Mouse (Mus musculus) cerebellum, adult (tissue): ENCODE measurements at regions not wholly inside any gene's neighbourhood (a gene's known extent, or its start where the extent isn't known, plus 50 kb on each side); places are given as distances from the start of the nearest gene placed in this dataset.
A peak's percentile ranks its signal among the peaks of the same experiment; 100 is the strongest.

Experiments
- ATAC-seq: cut with Nextera tagmentation; 2 replicates; pipeline ENCODE4 v1.9.2; 2017; ENCODE audit warnings: mild to moderate bottlenecking, moderate library complexity, mixed read lengths; ENCODE audit not compliant: insufficient number of reproducible peaks, low FRiP score, low TSS enrichment

DNA sequence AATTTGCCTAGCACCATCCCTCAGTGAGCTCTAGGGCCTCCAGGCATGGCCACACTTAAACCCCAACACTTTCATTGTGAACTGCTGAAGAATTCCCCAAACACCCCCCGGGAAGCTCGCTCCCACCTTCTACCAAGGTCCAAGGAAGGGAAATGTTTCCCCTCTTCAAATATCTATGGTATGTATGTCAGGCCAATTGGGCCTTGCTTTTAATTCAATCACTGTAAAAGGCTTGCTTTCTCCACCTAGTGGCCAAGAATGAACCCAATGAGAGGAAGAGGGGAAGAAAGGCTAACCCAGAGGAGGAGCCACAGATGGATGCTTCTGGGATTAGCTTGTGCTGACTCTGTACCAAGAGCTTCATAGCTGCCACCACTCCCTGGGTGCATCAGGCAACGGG, 336.3 kb upstream of the Tgfbr2 start:
- no peak for ATAC-seq

DNA sequence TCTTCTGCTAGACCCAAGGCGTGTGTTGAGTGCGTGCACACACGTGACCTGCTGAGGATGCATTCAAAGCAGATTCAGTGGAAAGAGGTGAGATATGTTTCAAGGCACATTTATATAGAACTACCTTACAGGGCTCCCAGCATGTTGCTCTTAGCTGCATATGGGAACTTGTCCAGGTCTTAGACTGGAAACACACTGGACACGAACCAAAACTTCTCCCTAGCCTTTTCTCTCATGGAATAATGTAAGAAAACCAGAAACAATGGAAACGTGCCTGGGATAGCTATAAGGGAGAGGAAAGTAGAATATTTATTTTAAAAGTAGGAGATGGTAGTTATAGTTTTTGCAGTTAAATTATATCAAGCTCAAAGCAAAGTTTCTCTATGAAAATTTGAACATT, 332.6 kb upstream of the Tgfbr2 start:
- ATAC-seq = no peak

DNA sequence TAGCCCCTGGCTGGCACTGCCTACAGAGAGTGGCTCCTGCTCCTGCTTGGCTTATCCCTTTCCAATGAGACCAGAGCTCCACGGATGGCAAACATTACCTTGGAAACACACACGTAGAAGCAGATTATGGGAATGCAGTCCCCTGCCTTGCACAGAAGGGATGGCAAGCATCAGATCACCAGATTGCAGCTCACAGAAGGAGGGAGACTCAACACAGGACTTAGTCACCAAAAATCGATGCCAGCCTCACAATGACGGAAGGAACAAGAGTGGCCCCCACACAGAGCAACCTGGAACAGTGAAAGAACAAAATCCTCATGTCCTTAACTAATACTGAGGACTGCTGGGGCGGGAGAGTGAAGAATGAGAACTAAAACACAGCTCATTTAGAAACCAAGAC, 327.7 kb upstream of the Tgfbr2 start:
- ATAC-seq = no peak

DNA sequence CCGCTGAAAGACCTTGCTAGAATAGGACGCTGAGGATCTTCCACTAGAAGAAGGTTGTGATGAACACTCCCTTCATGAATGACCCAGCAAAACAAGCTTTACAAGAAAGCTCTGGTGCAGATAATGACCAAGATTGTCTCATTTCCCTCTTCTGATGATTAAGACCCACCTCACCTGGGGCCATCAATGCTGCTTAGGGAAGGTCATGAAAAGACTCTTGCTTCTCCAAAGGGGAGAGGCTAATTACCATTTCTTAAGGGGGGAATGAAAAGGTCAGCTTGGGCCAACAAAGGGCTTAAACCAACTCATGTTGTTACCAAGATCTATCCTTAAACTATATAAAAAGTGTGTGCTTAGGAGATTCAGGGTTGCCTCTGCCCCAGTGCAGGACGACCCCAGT, 325.8 kb upstream of the Tgfbr2 start:
- no peak for ATAC-seq

DNA sequence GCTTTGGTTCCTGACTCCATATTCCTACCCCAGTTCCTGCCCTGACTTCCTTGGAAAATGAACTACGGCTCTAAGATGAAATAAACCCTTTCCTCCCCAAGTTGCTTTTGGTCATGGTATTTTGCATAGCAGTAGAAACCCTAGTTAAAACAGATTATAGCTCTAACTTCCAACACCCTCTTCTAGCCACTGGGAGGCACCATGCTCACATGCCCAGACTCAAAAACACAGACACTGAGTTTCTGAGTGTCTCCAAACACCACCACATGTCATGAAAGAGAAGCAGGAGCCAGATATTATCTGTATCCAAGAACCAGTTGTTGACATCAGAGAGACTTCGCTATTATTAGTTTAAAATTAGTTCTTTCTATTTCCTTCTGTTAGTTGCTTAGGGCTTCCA, 316.1 kb upstream of the Tgfbr2 start:
- ATAC-seq = no peak

DNA sequence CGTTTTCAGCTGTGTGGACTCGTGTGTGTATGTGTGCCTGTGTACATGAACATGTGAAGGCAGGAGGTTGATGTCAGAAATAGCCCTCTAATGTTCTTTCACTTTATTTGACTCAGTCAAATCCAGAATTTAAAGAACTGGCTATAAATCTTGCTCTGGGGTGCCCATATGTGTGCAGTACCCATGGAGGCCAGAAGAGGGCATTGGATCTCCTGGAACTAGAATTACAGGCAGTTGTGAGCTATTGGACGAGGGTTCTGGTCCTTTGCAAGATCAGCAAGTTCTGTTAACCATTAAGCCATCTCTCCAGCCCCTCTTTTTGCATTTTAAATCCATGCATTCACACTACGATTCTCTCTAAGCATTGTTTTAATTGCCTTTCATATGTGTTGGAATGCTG, 314.6 kb upstream of the Tgfbr2 start:
- ATAC-seq = no peak

DNA sequence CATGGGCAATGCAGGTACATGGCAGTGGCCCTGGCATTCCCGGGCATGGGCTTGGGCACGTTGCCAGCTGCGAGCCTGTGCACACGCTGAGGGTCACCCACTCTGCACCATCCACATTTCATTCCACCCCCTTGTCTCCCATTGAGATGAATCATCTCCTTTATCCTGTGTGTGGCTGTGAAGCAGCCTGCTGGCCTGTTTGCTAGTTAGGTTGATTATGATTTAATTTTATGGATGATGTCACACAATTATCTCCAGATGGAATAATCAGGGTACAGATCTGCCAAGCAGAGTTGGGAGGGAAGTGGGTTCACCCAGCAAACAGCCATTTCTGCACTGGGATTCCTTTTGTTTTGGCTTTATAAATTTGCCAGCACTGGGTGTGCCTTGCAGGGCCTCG, 314.1 kb upstream of the Tgfbr2 start:
- no peak for ATAC-seq

DNA sequence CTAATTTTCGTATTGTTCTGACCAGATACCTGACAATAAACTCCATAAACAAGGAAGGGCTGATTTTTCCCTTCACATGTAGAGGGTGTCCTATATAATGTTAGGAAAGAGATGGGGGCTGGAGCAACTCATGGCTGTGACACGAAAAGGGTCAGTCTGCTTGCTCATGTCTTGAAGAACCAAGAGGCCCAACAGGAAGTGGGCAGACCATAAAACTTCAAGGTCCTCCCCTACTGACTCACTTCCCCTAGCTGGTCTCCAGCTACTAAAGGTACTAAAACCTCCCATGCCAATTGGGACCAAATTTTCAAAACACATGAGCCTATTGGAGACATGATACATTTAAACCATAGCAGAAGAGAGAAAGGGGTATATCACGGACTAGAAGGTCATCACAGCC, 302.1 kb upstream of the Tgfbr2 start:
- ATAC-seq = no peak

DNA sequence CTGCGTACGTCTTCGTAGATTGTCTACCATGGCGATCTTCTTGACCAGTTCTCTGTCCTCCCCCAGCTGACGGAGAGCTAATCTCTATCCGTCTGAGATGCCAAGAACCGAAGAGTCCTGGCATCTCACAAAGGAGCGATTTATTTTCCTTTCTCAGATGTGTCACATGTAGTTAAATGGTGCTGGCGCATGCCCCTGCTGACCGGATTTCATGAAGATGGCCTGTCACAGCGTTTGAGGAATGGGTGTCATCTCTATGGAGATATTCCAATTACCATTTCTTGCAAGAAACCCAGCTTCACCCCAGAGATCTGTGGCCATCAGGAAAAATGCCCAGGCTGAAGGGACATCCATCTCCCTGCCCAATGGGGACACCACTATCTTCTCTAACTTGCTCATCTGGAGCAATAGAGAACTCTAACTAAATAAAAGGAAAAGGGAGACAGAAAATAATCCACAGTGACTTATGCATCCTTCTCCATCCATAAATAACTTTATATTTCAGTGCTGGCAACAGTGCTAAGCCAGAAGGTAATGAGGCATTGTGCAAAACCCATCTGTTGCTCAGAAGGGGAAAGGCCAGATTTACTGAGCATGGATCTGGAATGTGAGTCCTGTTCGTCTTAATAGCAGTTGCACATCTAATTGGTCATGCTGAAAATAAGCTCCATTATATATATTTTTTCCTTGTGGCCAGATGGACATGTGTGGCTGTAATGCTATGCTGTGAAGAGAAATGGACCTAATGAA, 300.2 kb upstream of the Tgfbr2 start:
- ATAC-seq = no peak

DNA sequence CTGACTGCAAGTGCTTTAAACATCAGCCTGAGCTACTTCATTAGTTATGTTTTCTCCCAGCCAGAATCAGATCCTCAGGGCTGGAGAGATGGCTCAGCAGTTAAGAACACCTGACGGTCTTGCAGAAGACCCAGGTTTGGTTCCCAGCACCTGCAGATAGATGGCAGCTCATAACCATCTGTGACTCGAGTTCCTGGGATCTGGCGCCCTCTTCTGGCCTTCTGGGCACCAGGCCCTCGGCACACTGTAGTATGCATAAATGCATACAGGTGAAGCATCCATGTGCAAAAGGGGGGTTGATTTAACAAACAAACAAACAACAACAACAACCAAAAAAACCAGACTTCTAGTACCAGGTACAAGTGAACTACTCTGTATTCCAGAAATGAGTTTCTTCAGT, 297.7 kb upstream of the Tgfbr2 start:
- ATAC-seq = no peak

DNA sequence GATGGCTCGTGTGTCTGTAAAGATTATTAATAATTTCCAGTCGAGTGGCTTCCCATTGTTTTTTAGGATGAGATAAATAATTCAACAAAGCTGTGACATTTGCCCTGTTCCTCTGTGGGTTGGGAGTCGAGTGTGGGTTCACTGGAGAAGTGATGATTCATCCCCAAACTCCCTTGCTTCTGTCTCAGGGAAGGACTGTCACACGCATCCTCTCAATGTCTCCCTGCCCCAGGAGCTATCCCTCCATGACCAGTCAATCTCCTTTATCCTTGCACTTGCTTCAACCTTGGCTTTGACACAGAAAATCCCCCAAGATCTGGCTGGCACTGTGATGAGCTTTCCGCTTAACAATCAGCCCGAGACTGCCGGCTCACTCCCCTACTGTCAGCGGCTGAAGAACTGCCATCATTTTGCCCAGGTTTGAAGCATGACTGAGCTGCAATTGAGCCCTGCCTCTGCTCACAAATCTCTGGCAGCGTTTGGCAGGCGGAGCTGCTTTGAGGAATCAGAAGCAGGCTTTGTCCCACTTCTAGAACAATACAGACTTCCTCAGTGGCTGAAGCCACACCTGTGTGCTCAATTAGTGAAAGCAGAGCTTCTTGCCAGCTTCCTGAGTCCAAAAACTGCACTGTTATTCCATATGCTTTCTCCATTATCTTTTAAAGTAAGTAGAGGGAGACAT, 293.6 kb upstream of the Tgfbr2 start:
- peak; percentile 15; the same call in 1 of the 2 replicates for ATAC-seq

DNA sequence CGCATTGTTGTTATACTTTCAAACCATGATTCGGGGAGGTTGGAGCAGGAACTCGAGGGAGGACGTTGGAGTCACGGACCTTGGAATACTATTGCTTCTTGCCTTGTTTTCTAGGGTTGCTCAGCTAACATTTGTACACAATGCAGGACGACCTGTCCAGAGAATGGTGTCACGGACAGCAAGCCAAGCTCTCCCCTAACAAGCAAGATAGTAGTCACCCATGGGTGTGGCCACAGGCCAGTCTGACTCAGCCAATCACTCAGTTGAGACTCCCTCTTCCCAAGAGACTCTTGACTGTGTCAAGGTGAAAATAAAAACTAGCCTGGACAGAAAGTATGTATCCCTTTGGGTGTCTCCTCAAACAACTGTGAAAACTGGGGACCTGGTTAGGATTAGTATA, 291.2 kb upstream of the Tgfbr2 start:
- ATAC-seq = no peak

DNA sequence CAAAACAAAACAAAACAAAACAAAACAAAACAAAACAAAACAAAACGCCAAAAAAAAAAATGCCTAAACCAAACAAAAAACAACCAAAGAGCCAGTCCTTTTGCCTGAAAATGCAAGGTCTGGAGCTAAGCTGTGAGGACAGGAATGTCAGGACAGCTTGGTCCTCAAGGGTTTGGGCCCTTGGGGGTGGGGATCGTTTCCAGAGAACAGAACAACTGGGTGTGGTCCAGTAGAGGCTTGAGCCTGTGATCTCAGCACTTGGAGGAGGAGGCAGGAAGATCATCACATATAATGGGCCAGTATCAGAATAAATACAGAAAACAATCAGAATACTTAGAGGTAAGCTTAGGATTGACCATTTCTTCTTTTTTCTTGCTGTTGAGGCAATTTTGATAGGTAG, 289.5 kb upstream of the Tgfbr2 start:
- no peak for ATAC-seq

DNA sequence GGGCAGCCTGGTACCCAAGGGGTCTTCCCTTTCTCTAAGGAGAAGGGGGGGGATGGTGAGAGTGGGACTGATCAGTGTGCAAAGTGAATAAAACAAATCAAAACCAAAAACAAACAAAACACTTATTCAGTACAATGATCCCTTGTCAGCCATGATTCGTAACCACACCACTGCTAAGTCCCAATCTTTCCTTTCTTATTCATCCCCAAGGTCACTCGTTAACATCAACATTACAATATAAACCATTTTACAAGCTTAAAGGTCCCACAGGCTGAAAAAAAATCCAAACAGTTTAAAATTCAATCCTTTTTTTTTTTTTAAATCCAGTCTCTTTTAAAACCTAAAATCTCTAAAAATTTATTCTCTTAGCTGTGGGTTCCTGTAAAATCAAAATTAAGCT, 287.1 kb upstream of the Tgfbr2 start:
- ATAC-seq = no peak

DNA sequence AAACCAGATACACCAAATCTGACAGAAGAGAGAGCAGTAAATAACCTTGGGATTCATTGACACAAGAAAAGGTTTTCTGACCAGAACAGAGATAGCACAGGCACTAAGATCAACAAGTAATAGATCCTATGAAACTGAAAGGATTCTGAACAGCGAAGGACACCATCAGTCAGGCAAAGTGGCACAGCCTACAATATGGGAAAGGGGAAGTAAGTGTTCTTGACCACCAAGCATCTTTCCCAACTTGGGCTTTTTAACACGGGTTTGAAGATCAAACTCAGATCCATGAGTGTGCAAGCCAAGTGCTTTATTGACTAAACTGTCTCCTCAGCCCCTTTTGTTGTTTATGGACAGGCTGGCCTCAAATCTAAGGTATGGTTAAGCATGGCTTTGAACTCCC, 284.9 kb upstream of the Tgfbr2 start:
- no peak for ATAC-seq

DNA sequence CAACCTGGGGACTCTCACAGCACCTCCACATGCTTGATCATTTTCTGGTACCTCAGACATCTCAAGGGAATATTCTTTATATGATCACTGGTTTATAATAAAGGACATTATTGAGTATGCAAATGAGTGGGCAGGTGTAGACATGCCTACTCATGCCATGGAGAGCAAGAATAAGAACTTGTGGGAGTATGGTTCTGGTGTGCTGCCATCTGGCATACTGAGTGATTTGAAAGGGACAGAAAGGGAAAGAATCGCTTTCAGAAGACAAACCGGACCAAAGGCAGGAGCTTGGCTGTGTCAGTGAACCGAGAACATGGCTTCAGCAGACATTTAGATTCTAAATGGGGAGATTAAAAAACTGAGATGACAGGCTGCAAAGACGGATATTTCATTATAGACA, 276.9 kb upstream of the Tgfbr2 start:
- no peak for ATAC-seq

DNA sequence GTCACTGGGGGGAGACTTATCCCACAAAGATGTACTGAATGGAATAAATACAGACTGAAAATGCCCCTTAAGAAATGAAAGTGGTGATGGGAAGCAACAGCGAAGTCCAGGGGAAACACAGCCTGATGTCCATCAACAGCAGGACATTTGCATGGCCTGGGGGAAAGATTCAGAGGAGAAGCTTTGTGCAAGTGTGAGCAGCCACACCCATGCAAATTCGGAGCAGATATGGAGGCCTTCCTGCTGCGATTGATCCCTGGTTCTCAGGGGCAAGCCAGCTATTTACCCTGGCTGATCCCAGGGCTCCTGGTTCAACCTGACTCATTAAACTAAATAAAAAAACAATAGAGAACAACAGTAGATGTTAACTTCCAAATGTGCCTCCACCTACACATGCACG, 275.7 kb upstream of the Tgfbr2 start:
- ATAC-seq = no peak

DNA sequence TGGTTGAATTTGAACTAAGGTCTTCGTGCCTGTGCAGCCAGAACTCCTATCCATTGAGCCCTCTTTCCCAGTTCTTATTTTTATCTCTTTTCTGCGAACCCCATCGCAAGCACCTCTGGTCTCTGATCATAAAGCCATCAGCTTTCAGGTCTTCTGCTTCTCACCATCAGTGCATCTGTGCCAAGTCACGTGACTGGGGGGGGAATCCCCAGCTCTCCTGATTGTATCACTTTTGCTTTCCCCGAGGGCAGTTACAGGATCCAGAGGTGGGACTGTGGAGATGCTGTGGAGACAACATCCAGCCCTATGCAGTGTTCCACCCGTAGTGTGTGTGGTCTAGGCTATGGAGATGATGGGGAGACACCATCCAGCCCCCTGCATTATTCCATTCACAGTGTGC, 272.6 kb upstream of the Tgfbr2 start:
- ATAC-seq = no peak

DNA sequence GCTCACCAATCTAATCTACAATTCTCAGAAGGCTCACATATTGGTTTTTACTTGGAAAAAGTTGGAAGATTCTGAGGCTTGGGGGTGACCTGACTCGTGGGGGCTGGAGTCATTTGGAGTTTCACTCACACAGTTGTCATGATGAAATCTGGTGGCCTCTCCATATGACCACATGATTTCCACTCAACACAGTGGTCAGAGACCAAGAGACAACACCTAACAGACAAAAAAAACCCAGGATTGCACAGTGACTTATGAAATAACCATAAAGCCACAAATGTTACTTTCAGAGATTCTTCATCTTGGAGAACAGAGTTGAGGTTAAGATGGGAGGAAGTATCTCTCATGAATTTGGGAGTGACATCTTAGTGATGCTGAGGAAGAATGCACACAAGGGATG, 263.4 kb upstream of the Tgfbr2 start:
- ATAC-seq = no peak

DNA sequence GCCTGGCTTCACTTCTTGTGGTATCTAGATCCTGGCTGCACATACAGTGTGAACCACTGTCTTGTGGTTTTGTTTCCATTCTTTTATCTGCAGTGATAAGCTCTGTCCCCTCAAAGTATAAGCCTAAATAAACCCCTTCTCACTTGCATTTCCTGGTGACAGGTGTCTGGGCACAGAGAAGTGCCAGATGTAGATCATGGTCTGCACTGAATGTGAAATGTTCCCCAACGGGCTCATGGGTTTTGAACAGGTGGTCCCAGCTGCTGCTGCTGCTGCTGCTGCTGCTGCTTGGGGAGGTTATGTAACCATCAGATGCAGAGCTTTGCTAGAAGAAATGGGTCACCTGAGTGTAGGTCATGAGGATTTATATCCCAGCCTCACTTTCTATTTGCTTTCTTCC, 259.3 kb upstream of the Tgfbr2 start:
- ATAC-seq = no peak

DNA sequence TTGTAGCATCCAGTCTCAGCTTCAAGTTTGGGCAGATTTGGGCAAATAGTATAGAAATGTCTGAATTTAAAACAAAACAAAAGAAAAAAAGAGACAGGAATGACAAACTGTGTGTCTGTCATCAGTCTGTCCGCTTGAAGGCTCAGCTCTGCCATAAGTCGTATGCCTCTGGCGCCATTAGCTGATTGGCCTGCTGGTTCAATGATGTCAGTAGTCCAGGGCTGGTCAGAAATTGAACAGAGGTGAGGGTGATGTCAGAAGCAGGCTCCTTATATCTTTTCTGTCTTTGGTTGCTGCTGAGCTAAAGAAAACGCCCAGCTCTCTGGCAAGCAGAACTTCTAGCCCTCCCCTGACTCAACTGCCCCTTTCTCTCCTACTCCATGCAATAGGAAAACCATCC, 253.9 kb upstream of the Tgfbr2 start:
- no peak for ATAC-seq

DNA sequence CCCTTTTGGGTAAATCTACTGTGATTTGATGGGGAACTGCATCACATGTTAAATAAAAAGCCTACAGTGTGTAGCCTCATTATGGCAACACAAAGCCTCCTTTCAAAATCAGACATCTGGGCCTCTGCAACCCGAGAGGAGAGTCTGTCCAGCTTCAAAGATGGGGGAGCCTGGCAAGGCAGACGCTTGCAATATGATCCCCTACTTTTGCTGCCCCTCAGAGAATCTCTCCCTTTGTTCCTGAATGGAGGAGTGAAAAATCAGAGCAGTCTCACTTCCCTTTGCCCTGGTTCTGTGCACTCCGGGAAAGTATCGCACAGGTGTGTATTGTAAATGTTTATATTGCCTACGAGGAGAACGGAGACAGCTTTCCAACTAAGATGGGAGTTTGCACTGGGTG, 253.3 kb upstream of the Tgfbr2 start:
- ATAC-seq = no peak
